Mouse (Mus musculus) heart, embryonic 14.5 days (tissue): ENCODE data around the gene Ccdc77. TPM values are rescaled to one million over a fixed set of nuclear protein-coding genes. Genes with fewer than 3 reads are reported as not detected.
A peak's percentile ranks its signal among the peaks of the same experiment; 100 is the strongest.
"Not testable (repeated sequence)": the region's sequence is repeated elsewhere in the genome, so short reads cannot be mapped to it uniquely, and the experiment has no call there.

Experiments
- ATAC-seq: fragments of 200-750 bp; cut with Nextera tagmentation; 2 replicates; pipeline ENCODE4 v1.8.0; 2017; ENCODE audit warnings: low read depth, moderate TSS enrichment; ENCODE audit not compliant: insufficient number of reproducible peaks, insufficient read depth, low FRiP score
- H3K27ac ChIP-seq, 2 experiments: fragments of 200-500 bp in 1 of 2; fragments of 300-500 bp in 1 of 2; sonication (generic) in 1 of 2; replicated peaks in 1 of 2; 2 replicates each; pipeline ENCODE4 v1.5.1; 2012 to 2014; ENCODE audit warnings: low read depth in 2 of 2, low read length in 2 of 2, control low read depth in 1 of 2, mild to moderate bottlenecking in 1 of 2, mixed read lengths in 1 of 2; ENCODE audit not compliant: control insufficient read depth in 1 of 2, insufficient read depth in 1 of 2
- H3K27me3 ChIP-seq: fragments of 300-500 bp; sonication (generic); 2 replicates; pipeline ENCODE4 v1.6.1; 2014; ENCODE audit warnings: mild to moderate bottlenecking, low read length, control low read depth; ENCODE audit not compliant: control insufficient read depth, insufficient read depth
- H3K36me3 ChIP-seq: fragments of 300-500 bp; sonication (generic); 2 replicates; pipeline ENCODE4 v1.6.1; 2014; ENCODE audit warnings: mild to moderate bottlenecking, control low read depth, low read length, mixed read lengths; ENCODE audit not compliant: control insufficient read depth, insufficient read depth
- H3K4me1 ChIP-seq, 2 experiments: fragments of 200-500 bp in 1 of 2; fragments of 300-500 bp in 1 of 2; sonication (generic) in 1 of 2; 2 replicates each; pipeline ENCODE4 v1.6.1; 2012 to 2014; ENCODE audit warnings: low read length in 2 of 2, control low read depth in 1 of 2, mixed read lengths in 1 of 2; ENCODE audit not compliant: control insufficient read depth in 2 of 2, insufficient read depth in 2 of 2
- H3K4me2 ChIP-seq: fragments of 300-500 bp; sonication (generic); 2 replicates; pipeline ENCODE4 v1.6.1; 2014; ENCODE audit warnings: mild to moderate bottlenecking, low read length
- H3K4me3 ChIP-seq, 2 experiments: fragments of 200-500 bp in 1 of 2; fragments of 300-500 bp in 1 of 2; sonication (generic) in 1 of 2; 2 replicates each; pipeline ENCODE4 v1.5.1; 2012 to 2014; ENCODE audit warnings: low read length in 2 of 2, mild to moderate bottlenecking in 2 of 2, control low read depth in 1 of 2, low read depth in 1 of 2, moderate library complexity in 1 of 2; ENCODE audit not compliant: control insufficient read depth in 1 of 2, insufficient read depth in 1 of 2
- H3K9ac ChIP-seq: fragments of 300-500 bp; sonication (generic); 2 replicates; pipeline ENCODE4 v1.6.1; 2014; ENCODE audit warnings: mild to moderate bottlenecking, low read length
- H3K9me3 ChIP-seq: fragments of 300-500 bp; sonication (generic); 2 replicates; pipeline ENCODE4 v1.6.1; 2016; ENCODE audit warnings: low read length, control low read depth; ENCODE audit not compliant: control insufficient read depth
- WGBS: fragments of 180-500 bp; shearing (Covaris S2); extraction: QIAGEN DNeasy Blood & Tissue Kit; methylation state at CpG from one replicate; pipeline ENCODE4 v1.1.7; 2014; 5-methylcytosine and 5-hydroxymethylcytosine counted together
- polyA plus RNA-seq: library from polyadenylated mRNA; unstranded; fragments of >200 nt; fragmentation: Nextera tagmentation; extraction: Ambion mirVana; gene quantifications from 2 replicates; pipeline ENCODE4 v1.2.1, GENCODE M21; 2014

Ccdc77 gene
- polyA plus RNA-seq, 1 experiment from 2014 or later, result 21.8 TPM

DNA sequence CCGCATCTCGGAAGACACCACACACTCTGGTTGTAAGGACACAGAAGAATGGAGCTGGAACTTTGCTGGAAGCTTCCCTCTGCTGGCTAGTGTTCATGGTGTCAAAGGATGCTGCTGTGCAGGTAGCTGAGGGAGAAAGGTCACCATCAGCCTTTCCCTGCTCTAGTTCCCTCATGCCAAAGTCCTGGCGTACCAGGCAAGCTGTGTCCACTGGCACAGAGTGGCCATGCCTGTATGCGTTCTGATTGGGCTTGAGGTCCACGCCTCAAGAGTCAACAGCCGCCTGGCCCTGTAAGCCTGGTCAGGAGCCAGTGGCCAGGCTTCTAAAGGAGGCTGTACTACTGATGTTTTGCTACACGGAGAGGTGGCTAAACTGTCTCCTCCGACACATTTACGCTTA is 54.8 kb downstream of the Ccdc77 start:
- no peaks in the 10 kb centered on the region for H3K36me3 ChIP-seq
- peak overlapping the region; percentile 25 to 50; a peak in 3 of 4 replicates for H3K27ac ChIP-seq
- ATAC-seq, result no peak

DNA sequence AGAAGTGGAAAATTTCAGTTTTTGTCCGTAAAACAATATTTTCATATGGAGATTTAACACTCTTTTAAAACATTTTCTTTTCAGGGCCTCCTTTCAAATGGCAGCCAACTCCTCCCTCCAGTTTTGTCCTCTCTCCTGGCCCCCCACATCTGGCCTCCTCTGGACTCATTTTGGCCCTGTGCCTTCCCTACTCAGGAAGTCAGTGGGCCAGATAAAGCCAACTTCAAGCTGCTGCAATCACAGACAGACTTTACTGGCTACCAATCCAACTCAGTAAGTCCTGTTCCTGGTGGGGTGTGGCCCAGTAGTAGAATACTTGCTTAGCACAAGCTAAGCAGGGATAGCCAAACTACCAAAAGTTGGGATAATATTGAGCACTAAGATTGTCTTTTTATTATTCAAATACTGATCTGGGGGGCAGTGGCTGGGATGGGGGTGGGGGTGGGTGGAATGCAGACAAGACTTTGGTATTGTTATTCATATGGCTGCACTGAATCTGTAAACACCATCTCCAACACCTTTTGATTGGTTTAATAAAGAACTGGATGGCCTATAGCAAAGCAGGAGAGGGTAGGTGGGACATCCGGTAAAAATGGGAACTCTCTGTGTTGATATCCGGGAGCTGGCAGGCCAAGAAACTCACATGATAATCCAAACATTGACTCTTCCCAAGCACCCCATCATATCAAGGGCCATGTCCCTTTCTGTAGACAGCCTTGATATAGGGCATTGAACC is 57.1 kb downstream of the Ccdc77 start:
- 81% methylated on average over 3 of the region's 3 CpGs for WGBS

More for the DNA sequence above, 54.8 kb downstream of the Ccdc77 start:
- Histone ChIP-seq H3K4me2 (peak overlapping the region; percentile 51), H3K4me1 (peaks cover 8 to 14% of the 10 kb centered on the region in 2 experiments), H3K27me3 (no peaks in the 10 kb centered on the region), H3K9ac (0 out of 2 replicates have a peak overlapping the region, but pooled peaks have one; percentile 16), H3K9me3 (no peaks in the 10 kb centered on the region), H3K4me3 (no peak overlapping the region)
- WGBS, result 30% methylated on average over 9 of the region's 9 CpGs

DNA sequence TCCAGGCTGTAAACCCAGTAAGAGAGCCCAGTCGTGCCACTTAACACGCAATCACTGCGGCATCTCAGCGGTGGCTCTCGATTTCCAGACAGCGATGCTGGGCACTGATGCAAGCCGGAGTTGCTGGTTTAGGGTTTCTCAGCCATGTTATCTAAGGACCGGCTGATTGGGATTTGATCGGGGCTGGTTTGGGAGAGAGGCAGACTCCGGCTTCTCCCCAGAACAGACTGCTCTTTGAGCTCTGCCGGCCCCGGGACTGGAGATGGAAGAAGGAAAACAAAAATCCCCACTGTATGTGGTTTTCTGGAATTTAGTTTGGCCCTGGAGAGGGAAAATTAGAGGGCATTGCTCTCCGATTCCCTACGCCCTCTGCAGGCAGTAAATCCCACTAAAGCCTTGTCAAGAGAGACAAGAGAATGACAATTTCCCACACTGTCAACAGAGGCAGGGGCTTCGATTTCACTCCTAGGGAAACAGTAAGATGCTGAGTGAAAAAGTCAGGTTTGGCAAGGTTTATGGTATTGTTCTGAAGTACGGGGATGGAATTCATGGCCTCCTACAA is 61.3 kb downstream of the Ccdc77 start:
- H3K4me2 ChIP-seq, result peak overlapping the region; percentile 54
- peak overlapping the region; percentile 17 to 27; a peak in 3 of 4 replicates for H3K4me3 ChIP-seq
- WGBS, result 14% methylated on average over 16 of the region's 16 CpGs
- H3K4me1 ChIP-seq, result peaks cover 0 to 8% of the 10 kb centered on the region in 2 experiments; a peak in 1 of 4 replicates
- H3K27ac ChIP-seq, result no peak overlapping the region
- peaks cover 6% of the 10 kb centered on the region for H3K27me3 ChIP-seq
- no peaks in the 10 kb centered on the region for H3K9me3 ChIP-seq
- H3K9ac ChIP-seq, result peak overlapping the region; percentile 40; the same call in 1 of the 2 replicates
- H3K36me3 ChIP-seq, result no peaks in the 10 kb centered on the region
- ATAC-seq, result no peak

More for the DNA sequence above, 57.1 kb downstream of the Ccdc77 start:
- Histone ChIP-seq H3K4me1 (peaks cover 14% of the 10 kb centered on the region in 2 experiments), H3K27me3 (peaks cover 4% of the 10 kb centered on the region), H3K36me3 (no peaks in the 10 kb centered on the region), H3K9ac (no peak overlapping the region), H3K4me2 (no peak overlapping the region), H3K27ac (no peak overlapping the region), H3K9me3 (no peaks in the 10 kb centered on the region), H3K4me3 (no peak overlapping the region)
- no peak for ATAC-seq

DNA sequence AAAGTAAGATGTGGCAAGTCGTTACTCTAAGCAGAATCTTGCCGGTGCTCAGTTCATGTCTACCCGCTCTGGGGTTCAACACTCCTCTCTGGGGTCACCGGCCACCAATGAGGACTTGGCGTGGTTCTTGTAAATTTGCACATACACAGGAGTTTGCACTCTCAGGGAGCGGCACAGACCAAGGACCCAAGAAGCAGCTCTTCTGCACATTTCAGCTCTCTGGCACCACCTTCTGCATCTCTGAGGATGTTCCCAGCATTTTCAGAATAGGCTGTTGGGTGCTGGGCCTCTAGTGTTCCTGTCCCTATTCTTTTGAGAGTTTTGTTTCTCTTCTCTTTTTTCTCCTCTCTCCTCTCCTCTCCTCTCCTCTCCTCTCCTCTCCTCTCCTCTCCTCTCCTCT is 63.0 kb downstream of the Ccdc77 start:
- no peak overlapping the region for H3K27ac ChIP-seq
- no peaks in the 10 kb centered on the region for H3K9me3 ChIP-seq
- H3K4me2 ChIP-seq, result no peak overlapping the region
- ATAC-seq, result no peak
- WGBS, result 26% methylated on average over 6 of the region's 6 CpGs
- no peak overlapping the region for H3K4me3 ChIP-seq
- H3K4me1 ChIP-seq, result peaks cover 0 to 5% of the 10 kb centered on the region in 2 experiments; a peak in 1 of 4 replicates
- H3K27me3 ChIP-seq, result peaks cover 8% of the 10 kb centered on the region
- no peak overlapping the region for H3K9ac ChIP-seq
- H3K36me3 ChIP-seq, result no peaks in the 10 kb centered on the region

DNA sequence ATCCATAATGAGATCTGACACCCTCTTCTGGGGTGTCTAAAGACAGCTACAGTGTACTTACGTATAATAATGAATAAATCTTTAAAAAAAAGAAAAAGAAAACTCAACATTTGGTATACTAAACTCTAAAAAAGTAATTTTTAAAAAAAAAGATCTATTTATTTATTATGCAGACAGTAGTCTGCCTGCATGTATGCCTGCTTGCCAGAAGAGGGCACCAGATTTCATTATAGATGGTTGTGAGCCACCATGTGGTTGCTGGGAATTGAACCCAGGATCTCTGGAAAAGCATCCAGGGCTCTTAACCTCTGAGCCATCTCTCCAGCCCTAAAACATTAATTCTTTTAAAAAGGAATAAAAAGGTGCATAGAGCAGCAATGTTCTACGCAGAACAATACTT is 67.6 kb downstream of the Ccdc77 start:
- not testable (repeated sequence) for H3K4me3 ChIP-seq, H3K27ac ChIP-seq, H3K9ac ChIP-seq, ATAC-seq, H3K4me2 ChIP-seq, H3K4me1 ChIP-seq, H3K9me3 ChIP-seq, H3K36me3 ChIP-seq
- 98% methylated on average over 2 of the region's 2 CpGs for WGBS
- peaks cover 25% of the 10 kb centered on the region for H3K27me3 ChIP-seq

DNA sequence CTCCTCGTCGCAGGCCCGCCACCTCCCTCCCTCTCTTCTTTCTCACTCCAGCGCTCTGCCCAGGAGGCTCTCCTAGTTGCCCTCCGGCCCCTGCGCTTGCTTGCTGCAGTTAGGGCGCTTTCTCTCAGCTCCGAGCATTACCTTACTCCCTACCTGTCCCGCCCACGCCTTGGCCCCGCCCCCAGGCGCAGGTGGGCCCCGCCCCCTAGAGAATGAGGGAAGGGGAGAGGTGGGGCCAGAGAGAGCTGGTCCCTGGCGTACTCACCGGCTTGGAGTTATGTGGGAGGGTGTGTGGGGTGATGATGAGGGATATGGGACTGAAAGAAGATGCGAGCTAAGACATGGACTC is 69.4 kb downstream of the Ccdc77 start:
- Histone ChIP-seq H3K4me3 (peak overlapping the region; percentile 68 to 69), H3K27ac (no peak overlapping the region), H3K36me3 (no peaks in the 10 kb centered on the region), H3K4me1 (peaks cover 0 to 3% of the 10 kb centered on the region in 2 experiments; a peak in 1 of 4 replicates), H3K27me3 (peaks cover 25% of the 10 kb centered on the region), H3K4me2 (peak overlapping the region; percentile 99), H3K9me3 (no peaks in the 10 kb centered on the region), H3K9ac (peak overlapping the region; percentile 68)
- ATAC-seq, result peak; percentile 41; the same call in 1 of the 2 replicates
- WGBS, result under 1% methylated on average over 13 of the region's 16 CpGs

DNA sequence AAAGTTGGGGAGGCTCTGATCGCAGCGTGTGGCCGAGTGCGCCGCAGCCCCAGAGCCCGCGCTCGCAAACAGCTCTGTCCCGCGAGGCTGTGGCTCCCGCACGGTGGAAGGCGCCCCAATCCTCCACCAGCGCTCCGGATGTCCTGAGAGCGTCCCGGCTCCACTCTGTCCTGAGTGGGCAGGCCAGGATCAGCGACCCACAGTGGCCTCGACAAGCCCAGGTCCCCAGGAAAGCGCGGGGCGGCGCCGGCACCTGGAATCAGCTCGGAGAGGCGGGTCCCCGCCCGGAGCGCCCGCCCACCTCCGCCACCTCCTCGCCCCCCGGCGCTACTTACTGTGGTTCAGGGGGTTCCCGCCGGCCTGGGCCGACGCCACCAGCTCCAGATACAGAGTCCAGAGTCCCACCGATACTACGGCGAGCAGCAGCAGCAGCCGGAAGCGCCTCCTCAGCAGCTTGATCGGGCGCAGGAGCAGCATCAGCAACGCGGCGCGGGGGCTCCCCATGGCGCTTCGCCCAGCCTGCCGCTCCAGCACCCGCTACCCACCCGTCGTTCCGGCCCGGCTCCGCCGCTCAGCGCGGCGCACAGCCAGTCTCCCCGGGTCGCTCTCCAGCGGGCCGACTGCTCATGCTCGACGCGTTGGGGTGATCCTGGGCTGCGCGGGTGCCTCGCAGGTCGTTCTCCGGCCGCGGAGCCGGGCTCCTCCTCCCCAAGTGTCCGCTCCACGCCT is 70.0 kb downstream of the Ccdc77 start, which contains the start of the genes D330020A13Rik and B4galnt3:
TSS of gene D330020A13Rik (plus strand) at position 309 of the 729 bp plus-strand sequence.
TSS of gene B4galnt3 (minus strand) at position 504 of the 729 bp plus-strand sequence.
- ATAC-seq, result peak; percentile 29

More for the DNA sequence above, 70.0 kb downstream of the Ccdc77 start, which contains the start of the genes D330020A13Rik and B4galnt3:
- no peak within 1 kb of the TSS for H3K27ac ChIP-seq
- H3K36me3 ChIP-seq, result no peaks in the 10 kb centered on the region
- H3K9me3 ChIP-seq, result no peaks in the 10 kb centered on the region
- peaks cover 25% of the 10 kb centered on the region for H3K27me3 ChIP-seq
- H3K4me3 ChIP-seq, result peak within 1 kb of the TSS; percentile 68 to 69
- peak within 1 kb of the TSS; percentile 68 for H3K9ac ChIP-seq
- H3K4me1 ChIP-seq, result peaks cover 0 to 3% of the 10 kb centered on the region in 2 experiments; a peak in 1 of 4 replicates
- WGBS, result 0% methylated on average over 71 of the region's 79 CpGs
- peak within 1 kb of the TSS; percentile 99 for H3K4me2 ChIP-seq
